Mouse (Mus musculus) ES-E14 (cell line): ENCODE data around the gene Noxo1.

ENCODE experiments used
- CHD2 ChIP-seq: IDR thresholded peaks from 2 replicates; pipeline ENCODE4 v1.6.1; 2014; ENCODE audit warnings: mild to moderate bottlenecking, low read depth, low read length, inconsistent platforms
- HCFC1 ChIP-seq: IDR thresholded peaks from 2 replicates; pipeline ENCODE4 v1.6.1; 2012; ENCODE audit warnings: low read length, inconsistent platforms, borderline replicate concordance; ENCODE audit not compliant: insufficient read depth
- MAFK ChIP-seq: IDR thresholded peaks from 2 replicates; pipeline ENCODE4 v1.6.1; 2014; ENCODE audit warnings: mild to moderate bottlenecking, low read depth, low read length, inconsistent platforms; ENCODE audit not compliant: insufficient read depth
- ZNF384 ChIP-seq: IDR thresholded peaks from 2 replicates; pipeline ENCODE4 v1.6.1; 2012; ENCODE audit warnings: low read depth, low read length, inconsistent platforms

- TF ChIP-seq CHD2 (no peak), ZNF384 (no peak), HCFC1 (no peak), MAFK (no peak)
These were observed 46.4 kb upstream of the Noxo1 start for GRCm38 (mm10) chr17:24649581-24650069.
